Mouse (Mus musculus): ENCODE measurements around the gene Gm20388.

DNA sequence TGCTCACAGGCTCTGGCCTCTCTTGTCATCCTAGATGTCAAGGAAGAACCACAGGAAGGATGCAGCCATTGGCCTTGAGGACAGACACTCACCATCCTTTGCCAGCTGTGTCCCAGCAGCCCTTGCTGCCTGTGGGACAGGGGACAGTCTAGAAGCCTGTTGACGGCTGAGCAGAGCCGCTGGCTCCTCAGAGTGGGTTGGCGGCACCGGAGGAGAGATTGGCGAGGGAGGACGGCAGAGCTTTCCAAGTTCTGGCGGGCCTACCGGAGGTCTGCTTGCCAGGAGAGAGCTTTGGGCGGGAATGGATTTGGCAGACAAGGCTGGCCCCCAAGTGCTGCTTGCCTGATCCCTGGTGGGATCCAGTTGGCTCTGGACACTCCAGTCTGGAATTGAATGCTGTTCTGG, 483.2 kb downstream of the Gm20388 start:
- TF ChIP-seq CTCF (IDR thresholded peaks at IDR 0.05; ENCODE audit: low read depth, low read length) (no peak), EP300 (IDR thresholded peaks at IDR 0.05; ENCODE audit: insufficient read depth, low read depth, low read length) (no peak), POLR2A (IDR thresholded peaks at IDR 0.05; ENCODE audit: insufficient read depth, low read length) (no peak)

Measured in ES-Bruce4 (cell line).